Mouse (Mus musculus): Measurements from ENCODE around the gene Adra1d.

Gene Adra1d

DNA sequence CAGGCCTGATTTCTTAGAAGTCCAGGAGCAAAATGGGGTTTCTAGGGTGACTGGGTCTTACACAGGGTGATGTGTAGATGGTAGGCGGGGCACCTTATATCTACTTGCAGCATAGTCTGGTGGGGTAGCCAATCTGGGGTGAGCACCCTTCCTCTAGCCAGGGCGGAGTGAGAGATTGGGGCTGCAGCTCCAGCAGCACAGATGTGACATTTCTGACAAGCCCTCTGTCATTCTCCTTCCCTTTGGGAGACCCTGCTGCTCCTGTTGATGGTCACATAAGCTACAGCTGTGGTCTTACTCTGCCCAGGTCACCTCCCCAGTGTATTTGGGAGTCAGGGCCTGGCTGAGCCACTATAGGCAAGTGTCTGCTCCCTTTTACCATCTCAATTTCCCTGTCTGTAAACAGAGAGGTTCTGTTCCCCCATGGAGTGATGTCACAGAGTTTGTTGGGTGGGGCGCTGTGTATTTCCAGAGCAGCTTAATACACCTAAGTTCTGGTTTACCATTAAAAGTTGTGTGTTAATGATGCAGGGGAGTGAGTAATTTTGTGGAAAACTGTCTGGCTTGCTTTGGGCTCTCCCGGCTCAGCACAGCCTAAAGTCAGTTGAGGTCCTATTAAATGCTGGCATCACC, 64.7 kb downstream of the Adra1d start:
- no peak for DNase-seq (ENCODE audit: low read depth, low spot score)

DNA sequence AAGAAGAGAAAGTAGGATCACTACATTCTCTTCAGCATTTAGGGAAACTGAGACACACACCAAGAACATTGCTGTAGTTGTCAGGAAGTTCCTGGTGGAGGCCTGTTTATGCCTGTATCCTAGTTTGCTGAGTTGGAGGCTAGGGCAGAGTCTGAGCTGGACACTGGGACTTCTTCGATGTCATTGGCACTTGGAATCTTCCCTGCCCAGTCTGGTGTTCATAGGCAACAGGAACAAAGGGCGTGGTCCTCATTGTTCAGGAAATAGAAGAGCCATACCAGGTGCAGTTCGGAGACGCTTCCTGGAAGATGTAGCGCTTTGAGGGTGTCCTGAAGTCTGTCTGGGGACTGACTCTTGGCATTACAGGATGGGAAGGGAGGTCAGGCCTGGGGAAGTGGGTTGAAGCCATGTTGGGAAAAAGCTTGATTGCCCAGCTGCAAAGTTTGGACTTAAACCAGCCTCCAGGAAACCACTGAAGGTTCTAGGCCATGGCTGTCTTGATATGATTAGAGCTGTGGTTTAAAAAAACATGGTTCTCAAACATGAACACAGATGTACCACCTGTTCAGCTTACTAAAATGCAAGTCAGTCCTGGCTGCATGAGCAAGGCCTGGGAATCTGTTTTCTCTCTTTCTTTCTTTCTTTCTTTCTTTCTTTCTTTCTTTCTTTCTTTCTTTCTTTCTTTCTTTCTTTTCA, 65.8 kb downstream of the Adra1d start:
- no peak for DNase-seq (ENCODE audit: low read depth, low spot score)

Measured in telencephalon, adult 2 months (tissue).